Mouse (Mus musculus) hindbrain, embryonic 10.5 days (tissue): ENCODE results near the gene Nos3. TPM values are rescaled to one million over a fixed set of nuclear protein-coding genes. Genes with fewer than 3 reads are reported as not detected.
A peak's percentile ranks its signal among the peaks of the same experiment; 100 is the strongest.

Experiments
- DNase-seq: peaks from one replicate; pipeline ENCODE4 v3.0.0-alpha.2; 2017; ENCODE audit warnings: low spot score
- H3K27ac ChIP-seq: fragments of 300-500 bp; sonication (generic); 2 replicates; pipeline ENCODE4 v1.5.1; 2016; ENCODE audit warnings: mild to moderate bottlenecking, moderate library complexity
- H3K27me3 ChIP-seq: fragments of 300-500 bp; sonication (generic); 2 replicates; pipeline ENCODE4 v1.6.1; 2016; ENCODE audit warnings: mild to moderate bottlenecking; ENCODE audit not compliant: poor library complexity, insufficient read depth, severe bottlenecking
- H3K36me3 ChIP-seq: fragments of 300-500 bp; sonication (generic); 2 replicates; pipeline ENCODE4 v1.6.1; 2016; ENCODE audit warnings: mild to moderate bottlenecking, moderate library complexity
- H3K4me1 ChIP-seq: fragments of 300-500 bp; sonication (generic); replicated peaks from 2 replicates; pipeline ENCODE4 v1.6.1; 2016; ENCODE audit warnings: mild to moderate bottlenecking
- H3K4me3 ChIP-seq: fragments of 300-500 bp; sonication (generic); 2 replicates; pipeline ENCODE4 v1.5.1; 2016; ENCODE audit warnings: mild to moderate bottlenecking, moderate library complexity
- H3K9me3 ChIP-seq: fragments of 300-500 bp; sonication (generic); 2 replicates; pipeline ENCODE4 v1.6.1; 2016; ENCODE audit warnings: mild to moderate bottlenecking, moderate library complexity
- WGBS: fragments of 180-500 bp; shearing (Covaris S2); methylation state at CpG from one replicate; pipeline ENCODE4 v1.1.7; 2016; 5-methylcytosine and 5-hydroxymethylcytosine counted together
- polyA plus RNA-seq: library from polyadenylated mRNA; unstranded; fragments of >200 nt; fragmentation: Nextera tagmentation; extraction: Ambion mirVana; gene quantifications from 2 replicates; pipeline ENCODE4 v1.2.1, GENCODE M21; 2016

The Nos3 gene
- polyA plus RNA-seq, 1 experiment from 2014 or later, result 9.7 TPM

DNA sequence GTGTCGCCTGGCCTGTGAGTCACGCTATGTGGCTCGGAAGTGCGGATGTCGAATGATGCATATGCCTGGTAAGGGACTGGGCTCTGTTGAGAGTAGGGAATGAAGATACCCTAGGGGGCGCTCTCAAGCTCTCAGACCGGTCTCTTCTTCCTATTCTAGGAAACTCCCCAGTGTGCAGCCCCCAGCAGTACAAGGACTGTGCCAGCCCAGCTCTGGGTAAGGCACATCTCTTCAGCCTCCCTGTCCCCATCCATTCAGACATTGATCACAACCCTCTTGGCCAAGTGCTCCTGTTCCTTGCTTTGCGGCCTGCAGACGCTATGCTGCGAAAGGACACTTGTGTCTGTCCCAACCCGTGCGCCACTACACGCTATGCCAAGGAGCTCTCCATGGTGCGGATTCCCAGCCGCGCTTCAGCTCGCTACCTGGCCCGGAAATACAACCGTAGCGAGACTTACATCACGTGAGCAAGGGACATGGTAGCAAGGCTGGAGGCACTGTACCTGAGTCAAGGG is 51.7 kb downstream of the Nos3 start:
- H3K4me3 ChIP-seq, result no peak overlapping the region
- DNase-seq, result peak; percentile 65
- WGBS, result 5% methylated on average over 21 of the region's 21 CpGs
- no peak overlapping the region; the same call in 1 of the 2 replicates for H3K27ac ChIP-seq
- peaks cover 37% of the 10 kb centered on the region for H3K36me3 ChIP-seq
- H3K9me3 ChIP-seq, result no peaks in the 10 kb centered on the region
- H3K27me3 ChIP-seq, result peaks cover 15% of the 10 kb centered on the region; the same call in 1 of the 2 replicates
- peaks cover 24% of the 10 kb centered on the region for H3K4me1 ChIP-seq

DNA sequence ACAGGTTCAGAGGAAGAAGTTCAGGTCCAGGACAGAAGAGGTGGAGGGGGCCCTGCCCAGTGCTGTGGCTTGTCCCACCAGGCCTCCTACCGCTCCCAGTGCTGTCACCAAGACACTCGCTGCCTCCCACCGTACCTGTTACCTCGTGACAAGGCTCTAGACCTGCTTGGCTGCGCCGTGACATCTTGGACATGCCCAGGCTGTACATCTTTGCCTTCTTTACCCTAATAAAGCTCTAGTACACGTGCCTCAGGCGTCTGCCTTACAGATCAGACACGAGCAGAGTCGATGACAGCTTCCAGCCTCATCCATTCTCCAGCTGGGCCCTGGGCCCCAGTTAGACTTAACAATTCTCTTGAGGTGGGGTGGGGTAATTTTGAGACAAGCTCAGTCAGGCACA is 53.0 kb downstream of the Nos3 start:
- peaks cover 15% of the 10 kb centered on the region; the same call in 1 of the 2 replicates for H3K27me3 ChIP-seq
- WGBS, result 91% methylated on average over 10 of the region's 10 CpGs
- H3K4me3 ChIP-seq, result no peak overlapping the region
- peaks cover 41% of the 10 kb centered on the region for H3K36me3 ChIP-seq
- no peak for DNase-seq
- H3K9me3 ChIP-seq, result no peaks in the 10 kb centered on the region
- peaks cover 30% of the 10 kb centered on the region for H3K4me1 ChIP-seq
- H3K27ac ChIP-seq, result no peak overlapping the region

DNA sequence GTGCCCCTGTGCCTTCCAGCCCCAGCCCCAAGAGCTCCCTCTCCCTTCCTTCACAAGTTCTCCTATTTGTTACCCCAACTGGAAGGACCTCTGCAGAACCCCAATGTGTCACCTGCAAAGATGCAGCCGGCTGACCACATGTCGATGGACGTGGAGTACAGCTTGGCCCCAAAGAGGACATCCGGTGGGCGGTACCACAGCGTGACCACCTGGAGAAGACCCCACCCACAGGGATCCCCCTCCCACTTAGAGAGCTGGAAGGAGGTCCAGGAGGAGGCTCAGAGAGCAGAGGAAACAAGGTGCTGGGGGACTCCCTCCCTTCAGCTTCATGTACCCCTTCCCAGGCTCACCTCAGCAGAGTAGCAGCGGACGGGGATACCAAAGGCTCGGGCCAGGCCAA is 55.8 kb downstream of the Nos3 start:
- DNase-seq, result no peak
- Histone ChIP-seq H3K9me3 (no peaks in the 10 kb centered on the region), H3K36me3 (peaks cover 41% of the 10 kb centered on the region), H3K4me3 (no peak overlapping the region), H3K27ac (no peak overlapping the region), H3K4me1 (peaks cover 44% of the 10 kb centered on the region), H3K27me3 (peaks cover 6% of the 10 kb centered on the region; the same call in 1 of the 2 replicates)
- WGBS, result 84% methylated on average over 9 of the region's 9 CpGs

DNA sequence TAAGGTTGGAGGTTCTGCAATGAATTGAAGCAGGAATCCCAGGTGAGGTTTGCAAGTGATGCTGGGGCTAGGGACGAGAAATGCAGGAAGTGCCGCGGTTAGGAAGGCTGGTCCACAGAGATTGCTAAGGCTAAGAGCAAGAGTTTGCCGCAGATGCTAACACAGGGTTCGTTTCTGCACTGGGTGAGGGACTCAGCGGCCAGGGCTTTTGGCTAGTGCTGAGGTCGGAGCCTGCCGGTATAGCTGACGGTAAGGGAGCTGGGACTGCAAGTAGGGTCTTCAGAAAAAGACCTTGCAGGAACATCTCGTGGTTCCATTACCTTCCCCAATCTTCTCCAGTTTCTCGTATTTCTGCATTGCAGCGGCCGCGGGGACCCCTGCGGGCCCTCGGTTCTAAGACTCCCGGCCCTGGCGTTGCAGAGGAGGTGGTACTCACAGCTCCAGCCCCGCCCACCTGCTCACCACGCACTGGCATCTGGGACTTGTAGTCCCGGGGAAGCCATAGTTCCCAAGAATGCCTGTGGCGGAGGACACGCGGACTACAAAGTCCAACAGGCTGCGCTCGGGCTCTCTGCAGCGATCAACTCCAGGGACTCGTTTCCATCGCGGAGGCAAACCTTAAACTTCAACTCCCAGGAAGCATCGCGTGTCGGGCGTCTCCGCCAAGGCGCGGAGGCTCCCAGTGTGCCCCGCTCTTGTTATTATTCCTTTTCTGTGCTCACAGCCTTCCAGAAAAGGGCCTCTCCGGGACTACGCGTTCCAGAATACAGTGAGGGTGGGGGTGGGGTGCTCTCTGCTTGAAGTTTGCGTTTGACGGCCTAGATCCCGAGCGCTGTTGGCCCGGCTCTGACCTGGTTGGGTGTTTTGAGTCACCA is 58.8 kb downstream of the Nos3 start, which contains the start of the genes Cdk5 and Slc4a2:
Gene Cdk5 (minus strand): TSS at position 402 of the 875 bp plus-strand sequence.
Gene Slc4a2 (plus strand): TSS at position 709 of the 875 bp plus-strand sequence.
- Histone ChIP-seq H3K27ac (peak within 1 kb of the TSS; percentile 92), H3K27me3 (peaks cover 23% of the 10 kb centered on the region), H3K9me3 (no peaks in the 10 kb centered on the region), H3K4me3 (peak within 1 kb of the TSS; percentile 79), H3K4me1 (peaks cover 62% of the 10 kb centered on the region), H3K36me3 (peaks cover 33% of the 10 kb centered on the region)
- WGBS, result under 1% methylated on average over 46 of the region's 46 CpGs
- peak; percentile 99 for DNase-seq

GRCm38 (mm10) chr5:24424004-24424781 is 59.6 kb downstream of the Nos3 start:
- peaks cover 25% of the 10 kb centered on the region for H3K36me3 ChIP-seq
- peaks cover 23% of the 10 kb centered on the region for H3K27me3 ChIP-seq
- peaks cover 68% of the 10 kb centered on the region for H3K4me1 ChIP-seq
- H3K4me3 ChIP-seq, result peak overlapping the region; percentile 79
- 15% methylated on average over 21 of the region's 21 CpGs for WGBS
- peak overlapping the region; percentile 92 for H3K27ac ChIP-seq
- H3K9me3 ChIP-seq, result no peaks in the 10 kb centered on the region
- no peak for DNase-seq

DNA sequence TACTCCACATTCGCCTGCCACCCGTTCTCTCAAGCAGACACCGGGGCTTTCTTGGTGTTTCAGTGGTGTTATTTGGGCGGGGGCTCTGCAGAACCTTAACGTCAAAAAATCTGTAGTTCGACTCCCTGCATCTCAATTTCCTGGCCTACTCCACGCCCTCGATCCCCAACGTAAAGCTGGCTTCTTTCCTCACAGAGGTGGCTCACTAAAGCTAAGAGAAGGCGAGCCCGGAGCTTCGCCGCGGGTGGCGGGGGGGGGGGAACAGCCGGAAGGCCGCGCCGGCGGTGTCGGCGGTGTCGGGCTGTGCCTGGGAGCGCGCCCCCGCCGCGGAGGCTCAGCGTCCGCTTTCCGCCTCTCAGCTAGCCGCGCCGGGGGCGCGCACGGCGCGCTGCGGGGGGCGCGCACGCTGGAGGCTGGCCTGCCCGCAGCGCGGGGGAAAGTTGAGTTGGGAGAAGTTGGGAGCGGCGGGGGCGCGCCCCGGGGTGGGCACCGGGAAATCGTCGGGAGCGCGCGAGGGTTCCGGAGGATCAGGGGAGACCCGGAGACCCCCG is 60.3 kb downstream of the Nos3 start:
- H3K4me3 ChIP-seq, result peak overlapping the region; percentile 79
- DNase-seq, result peak; percentile 82
- peaks cover 23% of the 10 kb centered on the region for H3K27me3 ChIP-seq
- peaks cover 25% of the 10 kb centered on the region for H3K36me3 ChIP-seq
- peaks cover 68% of the 10 kb centered on the region for H3K4me1 ChIP-seq
- WGBS, result 2% methylated on average over 58 of the region's 60 CpGs
- H3K9me3 ChIP-seq, result no peaks in the 10 kb centered on the region
- peak overlapping the region; percentile 92 for H3K27ac ChIP-seq

GRCm38 (mm10) chr5:24425421-24426036 is 60.9 kb downstream of the Nos3 start:
- H3K36me3 ChIP-seq, result peaks cover 25% of the 10 kb centered on the region
- H3K4me3 ChIP-seq, result peak overlapping the region; percentile 79
- under 1% methylated on average over 28 of the region's 30 CpGs for WGBS
- H3K27ac ChIP-seq, result peak overlapping the region; percentile 92
- H3K27me3 ChIP-seq, result peaks cover 23% of the 10 kb centered on the region
- no peaks in the 10 kb centered on the region for H3K9me3 ChIP-seq
- no peak for DNase-seq
- H3K4me1 ChIP-seq, result peaks cover 68% of the 10 kb centered on the region

DNA sequence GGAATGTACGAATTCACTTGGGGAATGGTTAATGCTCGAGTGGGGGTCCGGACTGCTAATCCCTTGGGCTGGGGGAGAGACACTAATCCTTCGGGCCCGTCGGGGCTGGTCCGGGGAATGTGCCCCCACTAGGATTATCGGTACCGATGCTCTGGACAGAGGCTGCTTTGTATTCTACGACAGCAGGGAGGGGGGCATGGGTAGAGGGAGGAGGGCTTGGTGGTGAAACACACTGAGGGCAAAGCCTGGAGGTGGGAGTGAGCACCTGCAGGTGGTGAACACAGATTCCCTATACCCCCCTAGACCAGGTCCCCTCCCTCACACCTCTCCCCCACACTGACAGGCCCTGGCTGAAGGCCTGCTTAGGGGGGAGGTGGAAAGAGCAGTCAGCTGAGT is 61.4 kb downstream of the Nos3 start:
- Histone ChIP-seq H3K4me1 (peaks cover 68% of the 10 kb centered on the region), H3K36me3 (peaks cover 25% of the 10 kb centered on the region), H3K27ac (peak overlapping the region; percentile 92), H3K27me3 (peaks cover 23% of the 10 kb centered on the region), H3K4me3 (peak overlapping the region; percentile 79), H3K9me3 (no peaks in the 10 kb centered on the region)
- 3% methylated on average over 10 of the region's 10 CpGs for WGBS
- no peak for DNase-seq

DNA sequence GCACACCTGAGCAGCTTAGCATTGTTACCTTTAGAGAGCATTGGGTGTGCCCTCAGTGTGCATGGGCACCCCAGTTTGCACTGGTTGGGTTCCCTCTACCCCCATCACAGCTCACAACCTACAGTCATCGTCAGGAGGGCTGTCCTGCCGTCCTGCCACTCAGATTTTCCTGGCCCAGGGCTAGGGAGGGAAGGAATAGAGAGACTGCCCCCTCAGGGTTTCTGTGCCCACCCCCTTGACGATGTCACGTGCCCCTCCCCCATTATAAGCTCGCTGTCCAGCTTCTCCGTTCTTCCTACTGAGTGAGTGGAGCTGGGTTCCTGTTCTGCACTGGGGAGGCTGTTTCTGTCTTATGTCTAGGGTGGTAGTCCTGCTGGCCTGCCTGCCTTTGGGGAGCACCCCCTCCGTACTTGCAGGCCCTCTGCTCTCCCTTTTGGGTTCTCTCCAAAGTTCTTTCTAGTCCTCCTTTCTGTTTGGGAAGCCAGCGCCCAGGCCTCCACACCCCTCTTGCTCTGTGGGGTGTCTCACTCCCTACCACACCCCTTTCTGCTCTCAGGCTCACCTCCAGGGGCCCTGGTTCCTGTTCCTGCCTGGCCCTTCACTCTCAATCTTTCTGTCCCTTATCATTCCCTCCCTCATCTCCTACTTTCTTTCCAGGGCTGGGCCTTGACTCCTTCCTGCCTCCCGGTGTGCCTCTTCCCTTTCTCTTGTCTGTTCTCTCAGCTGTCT is 62.1 kb downstream of the Nos3 start:
- peak overlapping the region; percentile 79 for H3K4me3 ChIP-seq
- peaks cover 23% of the 10 kb centered on the region for H3K27me3 ChIP-seq
- peak overlapping the region; percentile 92; the same call in 1 of the 2 replicates for H3K27ac ChIP-seq
- H3K4me1 ChIP-seq, result peaks cover 68% of the 10 kb centered on the region
- peaks cover 26% of the 10 kb centered on the region for H3K36me3 ChIP-seq
- 9% methylated on average over 9 of the region's 9 CpGs for WGBS
- no peaks in the 10 kb centered on the region for H3K9me3 ChIP-seq
- no peak for DNase-seq

- peaks cover 23% of the 10 kb centered on the region for H3K27me3 ChIP-seq
- peaks cover 65% of the 10 kb centered on the region for H3K4me1 ChIP-seq
- H3K36me3 ChIP-seq, result peaks cover 31% of the 10 kb centered on the region
- 9% methylated on average over 12 of the region's 12 CpGs for WGBS
- H3K9me3 ChIP-seq, result no peaks in the 10 kb centered on the region
- H3K4me3 ChIP-seq, result peak overlapping the region; percentile 79
- H3K27ac ChIP-seq, result peak overlapping the region; percentile 92; the same call in 1 of the 2 replicates
- DNase-seq, result no peak
Measured at GRCm38 (mm10) chr5:24427285-24427633, 62.6 kb downstream of the Nos3 start.

- WGBS, result 1% methylated on average over 15 of the region's 15 CpGs
- Histone ChIP-seq H3K27me3 (peaks cover 23% of the 10 kb centered on the region), H3K4me1 (peaks cover 58% of the 10 kb centered on the region), H3K36me3 (peaks cover 39% of the 10 kb centered on the region), H3K9me3 (no peaks in the 10 kb centered on the region), H3K27ac (peak overlapping the region; percentile 66; the same call in 1 of the 2 replicates), H3K4me3 (peak overlapping the region; percentile 79)
- DNase-seq, result peak; percentile 55
Measured at GRCm38 (mm10) chr5:24427981-24428402, 63.4 kb downstream of the Nos3 start.
